Mouse (Mus musculus) urinary bladder, postnatal 25 days (tissue): ENCODE measurements around the gene Plrg1.

ENCODE experiments used
- DNase-seq: peaks from one replicate; pipeline ENCODE4 v3.0.0; 2022; ENCODE audit warnings: low spot score

Gene Plrg1

GRCm38 (mm10) chr3:83055281-83056038 lies at the start of gene Plrg1:
Gene Plrg1 (plus strand): TSS chr3:83055522.
- DNase-seq, result peak; percentile 99

GRCm38 (mm10) chr3:83007557-83007956 lies 47.8 kb upstream of the Plrg1 start, which contains the start of gene Fgg:
Gene Fgg (plus strand): TSS chr3:83007724.
- no peak for DNase-seq

- no peak for DNase-seq
Measured at GRCm38 (mm10) chr3:83010291-83010690, 45.0 kb upstream of the Plrg1 start.

- DNase-seq, result no peak
Measured at GRCm38 (mm10) chr3:83011136-83011535, 44.2 kb upstream of the Plrg1 start.

GRCm38 (mm10) chr3:83011565-83011964 lies 43.8 kb upstream of the Plrg1 start:
- DNase-seq, result no peak

- DNase-seq, result no peak
Measured at GRCm38 (mm10) chr3:83012636-83013035, 42.7 kb upstream of the Plrg1 start.

GRCm38 (mm10) chr3:83013951-83014350 lies 41.4 kb upstream of the Plrg1 start:
- DNase-seq, result no peak

GRCm38 (mm10) chr3:83016236-83016635 lies 39.1 kb upstream of the Plrg1 start:
- DNase-seq, result no peak

GRCm38 (mm10) chr3:83020387-83020786 lies 34.9 kb upstream of the Plrg1 start:
- no peak for DNase-seq

- DNase-seq, result no peak
Measured at GRCm38 (mm10) chr3:83021176-83021575, 34.1 kb upstream of the Plrg1 start.

- no peak for DNase-seq
Measured at GRCm38 (mm10) chr3:83025036-83025435, 30.3 kb upstream of the Plrg1 start.

GRCm38 (mm10) chr3:83025475-83026301 lies 29.6 kb upstream of the Plrg1 start, which contains the start of gene Fga:
Gene Fga (plus strand): TSS chr3:83026076.
- DNase-seq, result no peak

- DNase-seq, result no peak
Measured at GRCm38 (mm10) chr3:83027546-83028251, 27.6 kb upstream of the Plrg1 start.

GRCm38 (mm10) chr3:83030331-83030730 lies 25.0 kb upstream of the Plrg1 start:
- DNase-seq, result no peak

- no peak for DNase-seq
Measured at GRCm38 (mm10) chr3:83032746-83033308, 22.5 kb upstream of the Plrg1 start.

- no peak for DNase-seq
Measured at GRCm38 (mm10) chr3:83033801-83034200, 21.5 kb upstream of the Plrg1 start.

GRCm38 (mm10) chr3:83038865-83039264 lies 16.5 kb upstream of the Plrg1 start:
- no peak for DNase-seq

- DNase-seq, result no peak
Measured at GRCm38 (mm10) chr3:83039666-83040065, 15.7 kb upstream of the Plrg1 start.

GRCm38 (mm10) chr3:83042451-83042850 lies 12.9 kb upstream of the Plrg1 start:
- no peak for DNase-seq

- no peak for DNase-seq
Measured at GRCm38 (mm10) chr3:83046649-83047048, 8.7 kb upstream of the Plrg1 start.

GRCm38 (mm10) chr3:83049680-83050079 lies 5.6 kb upstream of the Plrg1 start, which contains the start of gene Fgb:
Gene Fgb (minus strand): TSS chr3:83049863.
- no peak for DNase-seq

- DNase-seq, result no peak
Measured at GRCm38 (mm10) chr3:83050661-83051060, 4.7 kb upstream of the Plrg1 start.
